Mouse (Mus musculus): ENCODE measurements at regions not wholly inside any gene's neighbourhood (a gene's known extent, or its start where the extent isn't known, plus 50 kb on each side); places are given as distances from the start of the nearest gene placed in this dataset.

- DNase-seq, result peak; percentile 1 to 18
These were observed 285.0 kb upstream of the Bmper start for GRCm38 (mm10) chr9:22937686-22938391.

GRCm38 (mm10) chr9:22944992-22945391, 277.9 kb upstream of the Bmper start:
- DNase-seq, result no peak

GRCm38 (mm10) chr9:22945426-22945955, 277.4 kb upstream of the Bmper start:
- DNase-seq, result no peak

- no peak for DNase-seq
These were observed 270.1 kb upstream of the Bmper start for GRCm38 (mm10) chr9:22952571-22953442.

GRCm38 (mm10) chr9:22962269-22962815, 260.5 kb upstream of the Bmper start:
- DNase-seq, result no peak

GRCm38 (mm10) chr9:22971312-22971711, 251.6 kb upstream of the Bmper start:
- DNase-seq, result no peak

- DNase-seq, result no peak
These were observed 246.1 kb upstream of the Bmper start for GRCm38 (mm10) chr9:22976748-22977147.

GRCm38 (mm10) chr9:22979627-22980026, 243.2 kb upstream of the Bmper start:
- DNase-seq, result no peak

GRCm38 (mm10) chr9:22989508-22989907, 233.4 kb upstream of the Bmper start:
- DNase-seq, result no peak

- no peak for DNase-seq
These were observed 229.3 kb upstream of the Bmper start for GRCm38 (mm10) chr9:22993531-22993930.

GRCm38 (mm10) chr9:22995564-22995963, 227.3 kb upstream of the Bmper start:
- DNase-seq, result no peak

GRCm38 (mm10) chr9:22998306-22998705, 224.6 kb upstream of the Bmper start:
- DNase-seq, result no peak

GRCm38 (mm10) chr9:22999181-22999580, 223.7 kb upstream of the Bmper start:
- no peak for DNase-seq

- DNase-seq, result no peak
These were observed 222.7 kb upstream of the Bmper start for GRCm38 (mm10) chr9:23000200-23000599.

- DNase-seq, result no peak
These were observed 219.4 kb upstream of the Bmper start for GRCm38 (mm10) chr9:23003195-23004061.

- no peak for DNase-seq
These were observed 217.9 kb upstream of the Bmper start for GRCm38 (mm10) chr9:23005005-23005404.

- no peak for DNase-seq
These were observed 213.3 kb upstream of the Bmper start for GRCm38 (mm10) chr9:23009462-23010183.

GRCm38 (mm10) chr9:23011316-23011959, 211.4 kb upstream of the Bmper start:
- no peak for DNase-seq

GRCm38 (mm10) chr9:23012130-23012529, 210.7 kb upstream of the Bmper start:
- DNase-seq, result no peak

GRCm38 (mm10) chr9:23016733-23017132, 206.1 kb upstream of the Bmper start:
- DNase-seq, result no peak

- DNase-seq, result no peak
These were observed 198.8 kb upstream of the Bmper start for GRCm38 (mm10) chr9:23024061-23024460.
